Mouse (Mus musculus) erythroblast, embryonic 14.5 days (primary cell): Measurements from ENCODE around the gene Zgpat.

Source experiments
- GATA1 ChIP-seq: IDR thresholded peaks from 2 replicates; pipeline ENCODE4 v1.6.1; 2012; ENCODE audit warnings: low read length, inconsistent platforms, mixed read lengths
- TAL1 ChIP-seq: IDR thresholded peaks from 3 replicates; pipeline ENCODE4 v1.6.1; 2012; ENCODE audit warnings: low read length, inconsistent platforms, mixed read lengths

GRCm38 (mm10) chr2:181394086-181394485 lies 29.4 kb downstream of the Zgpat start:
- no peak for TF ChIP-seq GATA1
- no peak for TF ChIP-seq TAL1
